Mouse (Mus musculus): ENCODE results near the gene Ess2. TPM values are rescaled to one million over a fixed set of nuclear protein-coding genes. Genes with fewer than 3 reads are reported as not detected.

The Ess2 gene
- polyA plus RNA-seq, 1 experiment from 2014 or later: 54.3 TPM

- WGBS: 10% methylated on average over 7 of the region's 7 CpGs
- Histone ChIP-seq H3K4me3 (ENCODE audit: low read depth, low read length) (no peak overlapping the region), H3K4me2 (ENCODE audit: low read depth, low read length, severe bottlenecking) (no peak overlapping the region), H3K36me3 (ENCODE audit: control insufficient read depth, insufficient read depth, low read length) (no peaks in the 10 kb centered on the region), H3K4me1 (replicated peaks; ENCODE audit: control insufficient read depth, insufficient read depth, low read length) (no peaks in the 10 kb centered on the region), H3K27me3 (ENCODE audit: control insufficient read depth, insufficient read depth, low read length) (no peaks in the 10 kb centered on the region; the same call in 1 of the 2 replicates), H3K9me3 (ENCODE audit: control insufficient read depth, low read length) (no peaks in the 10 kb centered on the region), H3K27ac (ENCODE audit: low read depth, low read length) (no peak overlapping the region), H3K9ac (ENCODE audit: low read length) (no peak overlapping the region)
- DNase-seq (ENCODE audit: low spot score) (peak; percentile 88), ATAC-seq (replicated peaks; ENCODE audit: low FRiP score) (peak; percentile 67; the same call in 1 of the 2 replicates)
These were observed 27.7 kb upstream of the Ess2 start for GRCm38 (mm10) chr16:17938821-17939220.

GRCm38 (mm10) chr16:17938187-17938586 is 27.0 kb upstream of the Ess2 start:
- DNase-seq (ENCODE audit: low spot score) (no peak), ATAC-seq (replicated peaks; ENCODE audit: low FRiP score) (no peak)
- Histone ChIP-seq H3K27ac (ENCODE audit: low read depth, low read length) (no peak overlapping the region), H3K9me3 (ENCODE audit: control insufficient read depth, low read length) (no peaks in the 10 kb centered on the region), H3K4me3 (ENCODE audit: low read depth, low read length) (no peak overlapping the region), H3K4me2 (ENCODE audit: low read depth, low read length, severe bottlenecking) (no peak overlapping the region), H3K4me1 (replicated peaks; ENCODE audit: control insufficient read depth, insufficient read depth, low read length) (no peaks in the 10 kb centered on the region), H3K36me3 (ENCODE audit: control insufficient read depth, insufficient read depth, low read length) (no peaks in the 10 kb centered on the region), H3K27me3 (ENCODE audit: control insufficient read depth, insufficient read depth, low read length) (no peaks in the 10 kb centered on the region; the same call in 1 of the 2 replicates), H3K9ac (ENCODE audit: low read length) (no peak overlapping the region)
- 88% methylated on average over 7 of the region's 7 CpGs for WGBS

- H3K9me3 ChIP-seq (ENCODE audit: control insufficient read depth, low read length): no peaks in the 10 kb centered on the region
These were observed 25.6 kb upstream of the Ess2 start for GRCm38 (mm10) chr16:17936776-17937175.

GRCm38 (mm10) chr16:17934445-17934910 is 23.3 kb upstream of the Ess2 start:
- no peak overlapping the region for H3K4me3 ChIP-seq (ENCODE audit: low read depth, low read length)
- H3K9ac ChIP-seq (ENCODE audit: low read length): no peak overlapping the region
- no peaks in the 10 kb centered on the region for H3K4me1 ChIP-seq (replicated peaks; ENCODE audit: control insufficient read depth, insufficient read depth, low read length)
- H3K4me2 ChIP-seq (ENCODE audit: low read depth, low read length, severe bottlenecking): no peak overlapping the region
- ATAC-seq (replicated peaks; ENCODE audit: low FRiP score): no peak
- no peaks in the 10 kb centered on the region for H3K9me3 ChIP-seq (ENCODE audit: control insufficient read depth, low read length)
- DNase-seq (ENCODE audit: low spot score): no peak
- H3K36me3 ChIP-seq (ENCODE audit: control insufficient read depth, insufficient read depth, low read length): no peaks in the 10 kb centered on the region
- WGBS: 72% methylated on average over 3 of the region's 3 CpGs
- H3K27me3 ChIP-seq (ENCODE audit: control insufficient read depth, insufficient read depth, low read length): no peaks in the 10 kb centered on the region; the same call in 1 of the 2 replicates
- no peak overlapping the region for H3K27ac ChIP-seq (ENCODE audit: low read depth, low read length)

More at GRCm38 (mm10) chr16:17936776-17937175, 25.6 kb upstream of the Ess2 start:
- no peak overlapping the region for H3K4me2 ChIP-seq (ENCODE audit: low read depth, low read length, severe bottlenecking)
- WGBS: 87% methylated on average over 10 of the region's 10 CpGs
- no peaks in the 10 kb centered on the region for H3K4me1 ChIP-seq (replicated peaks; ENCODE audit: control insufficient read depth, insufficient read depth, low read length)
- H3K36me3 ChIP-seq (ENCODE audit: control insufficient read depth, insufficient read depth, low read length): no peaks in the 10 kb centered on the region
- H3K27me3 ChIP-seq (ENCODE audit: control insufficient read depth, insufficient read depth, low read length): no peaks in the 10 kb centered on the region; the same call in 1 of the 2 replicates
- H3K9ac ChIP-seq (ENCODE audit: low read length): no peak overlapping the region
- H3K27ac ChIP-seq (ENCODE audit: low read depth, low read length): no peak overlapping the region
- H3K4me3 ChIP-seq (ENCODE audit: low read depth, low read length): no peak overlapping the region
- DNase-seq (ENCODE audit: low spot score) (no peak), ATAC-seq (replicated peaks; ENCODE audit: low FRiP score) (no peak)

- H3K4me2 ChIP-seq (ENCODE audit: low read depth, low read length, severe bottlenecking): no peak overlapping the region
- H3K9ac ChIP-seq (ENCODE audit: low read length): no peak overlapping the region
- DNase-seq (ENCODE audit: low spot score) (no peak), ATAC-seq (replicated peaks; ENCODE audit: low FRiP score) (no peak)
- no peak overlapping the region for H3K4me3 ChIP-seq (ENCODE audit: low read depth, low read length)
- H3K36me3 ChIP-seq (ENCODE audit: control insufficient read depth, insufficient read depth, low read length): no peaks in the 10 kb centered on the region
- no peaks in the 10 kb centered on the region; the same call in 1 of the 2 replicates for H3K27me3 ChIP-seq (ENCODE audit: control insufficient read depth, insufficient read depth, low read length)
- H3K9me3 ChIP-seq (ENCODE audit: control insufficient read depth, low read length): no peaks in the 10 kb centered on the region
- H3K4me1 ChIP-seq (replicated peaks; ENCODE audit: control insufficient read depth, insufficient read depth, low read length): peaks cover 3% of the 10 kb centered on the region; the same call in 1 of the 2 replicates
- WGBS: 75% methylated on average over 9 of the region's 9 CpGs
- no peak overlapping the region for H3K27ac ChIP-seq (ENCODE audit: low read depth, low read length)
These were observed 22.7 kb upstream of the Ess2 start for GRCm38 (mm10) chr16:17933594-17934444.

GRCm38 (mm10) chr16:17931906-17932460 is 20.8 kb upstream of the Ess2 start:
- no peaks in the 10 kb centered on the region for H3K36me3 ChIP-seq (ENCODE audit: control insufficient read depth, insufficient read depth, low read length)
- no peaks in the 10 kb centered on the region for H3K9me3 ChIP-seq (ENCODE audit: control insufficient read depth, low read length)
- H3K27me3 ChIP-seq (ENCODE audit: control insufficient read depth, insufficient read depth, low read length): no peaks in the 10 kb centered on the region; the same call in 1 of the 2 replicates
- ATAC-seq (replicated peaks; ENCODE audit: low FRiP score): no peak
- H3K4me1 ChIP-seq (replicated peaks; ENCODE audit: control insufficient read depth, insufficient read depth, low read length): peaks cover 6% of the 10 kb centered on the region
- H3K27ac ChIP-seq (ENCODE audit: low read depth, low read length): no peak overlapping the region
- no peak overlapping the region for H3K4me3 ChIP-seq (ENCODE audit: low read depth, low read length)
- 66% methylated on average over 5 of the region's 5 CpGs for WGBS
- no peak overlapping the region for H3K4me2 ChIP-seq (ENCODE audit: low read depth, low read length, severe bottlenecking)
- H3K9ac ChIP-seq (ENCODE audit: low read length): no peak overlapping the region
- no peak for DNase-seq (ENCODE audit: low spot score)

GRCm38 (mm10) chr16:17929631-17930030 is 18.5 kb upstream of the Ess2 start:
- H3K9ac ChIP-seq (ENCODE audit: low read length): no peak overlapping the region
- no peak overlapping the region for H3K4me2 ChIP-seq (ENCODE audit: low read depth, low read length, severe bottlenecking)
- H3K9me3 ChIP-seq (ENCODE audit: control insufficient read depth, low read length): no peaks in the 10 kb centered on the region
- H3K36me3 ChIP-seq (ENCODE audit: control insufficient read depth, insufficient read depth, low read length): no peaks in the 10 kb centered on the region
- no peak overlapping the region for H3K4me3 ChIP-seq (ENCODE audit: low read depth, low read length)
- ATAC-seq (replicated peaks; ENCODE audit: low FRiP score) (no peak), DNase-seq (ENCODE audit: low spot score) (no peak)
- H3K27ac ChIP-seq (ENCODE audit: low read depth, low read length): no peak overlapping the region
- 44% methylated on average over 2 of the region's 2 CpGs for WGBS
- no peaks in the 10 kb centered on the region; the same call in 1 of the 2 replicates for H3K27me3 ChIP-seq (ENCODE audit: control insufficient read depth, insufficient read depth, low read length)
- H3K4me1 ChIP-seq (replicated peaks; ENCODE audit: control insufficient read depth, insufficient read depth, low read length): peaks cover 9% of the 10 kb centered on the region

GRCm38 (mm10) chr16:17929211-17929610 is 18.1 kb upstream of the Ess2 start:
- WGBS: 7% methylated on average over 2 of the region's 2 CpGs
- H3K27me3 ChIP-seq (ENCODE audit: control insufficient read depth, insufficient read depth, low read length): no peaks in the 10 kb centered on the region
- H3K27ac ChIP-seq (ENCODE audit: low read depth, low read length): peak overlapping the region; percentile 74; the same call in 1 of the 2 replicates
- no peaks in the 10 kb centered on the region for H3K36me3 ChIP-seq (ENCODE audit: control insufficient read depth, insufficient read depth, low read length)
- no peaks in the 10 kb centered on the region for H3K9me3 ChIP-seq (ENCODE audit: control insufficient read depth, low read length)
- no peak overlapping the region for H3K4me2 ChIP-seq (ENCODE audit: low read depth, low read length, severe bottlenecking)
- peaks cover 9% of the 10 kb centered on the region for H3K4me1 ChIP-seq (replicated peaks; ENCODE audit: control insufficient read depth, insufficient read depth, low read length)
- ATAC-seq (replicated peaks; ENCODE audit: low FRiP score): peak; percentile 13; the same call in 1 of the 2 replicates
- no peak for DNase-seq (ENCODE audit: low spot score)
- no peak overlapping the region for H3K9ac ChIP-seq (ENCODE audit: low read length)
- H3K4me3 ChIP-seq (ENCODE audit: low read depth, low read length): no peak overlapping the region
